Mouse (Mus musculus): ENCODE results near the gene Phox2a. TPM values are rescaled to one million over a fixed set of nuclear protein-coding genes. Genes with fewer than 3 reads are reported as not detected.

Phox2a gene
- polyA plus RNA-seq (2017; shearing (Covaris generic)), result not detected

GRCm38 (mm10) chr7:101817861-101818401 is at the start of gene Phox2a:
Phox2a (plus strand) TSS chr7:101818313.

GRCm38 (mm10) chr7:101837606-101838471 is 19.7 kb downstream of the Phox2a start, which contains the start of gene Inppl1:
Inppl1 (minus strand) TSS chr7:101838229.

GRCm38 (mm10) chr7:101857094-101857493 is 39.0 kb downstream of the Phox2a start, which contains the start of gene Folr2:
Folr2 (minus strand) TSS chr7:101857194.

GRCm38 (mm10) chr7:101863415-101863814 is 45.3 kb downstream of the Phox2a start, which contains the start of gene Anapc15:
Anapc15 (plus strand) TSS chr7:101863715.

GRCm38 (mm10) chr7:101870629-101871028 is 52.5 kb downstream of the Phox2a start, which contains the start of gene Folr1:
Folr1 (minus strand) TSS chr7:101870788.

Other genes with a start within 250 kb of the Phox2a start
- 205 TPM for gene Art2b, start 232.7 kb upstream of the Phox2a start, polyA plus RNA-seq (2017; shearing (Covaris generic))
- gene Clpb, start 154.7 kb upstream of the Phox2a start, polyA plus RNA-seq (2017; shearing (Covaris generic)), result 23.0 TPM
- gene Inppl1, start 19.9 kb downstream of the Phox2a start, polyA plus RNA-seq (2017; shearing (Covaris generic)), result 7.6 TPM
- gene Folr2, start 38.9 kb downstream of the Phox2a start, polyA plus RNA-seq (2017; shearing (Covaris generic)), result 0.45 TPM
- gene Anapc15, start 45.4 kb downstream of the Phox2a start, polyA plus RNA-seq (2017; shearing (Covaris generic)), result 45.9 TPM
- not detected for gene Folr1, start 52.5 kb downstream of the Phox2a start, polyA plus RNA-seq (2017; shearing (Covaris generic))
- gene Lamtor1, start 87.6 kb downstream of the Phox2a start, polyA plus RNA-seq (2017; shearing (Covaris generic)), result 138 TPM
- 0.77 TPM for gene Tomt, start 88.0 kb downstream of the Phox2a start, polyA plus RNA-seq (2017; shearing (Covaris generic))
- 3.8 TPM for gene Lrrc51, start 115.6 kb downstream of the Phox2a start, polyA plus RNA-seq (2017; shearing (Covaris generic))
- 153 TPM for gene Numa1, start 115.8 kb downstream of the Phox2a start, polyA plus RNA-seq (2017; shearing (Covaris generic))
- 6.2 TPM for gene Il18bp, start 200.4 kb downstream of the Phox2a start, polyA plus RNA-seq (2017; shearing (Covaris generic))
- 21.9 TPM for gene Rnf121, start 247.2 kb downstream of the Phox2a start, polyA plus RNA-seq (2017; shearing (Covaris generic))
- gene Xndc1, start 247.2 kb downstream of the Phox2a start, polyA plus RNA-seq (2017; shearing (Covaris generic)), result 29.7 TPM
- 0.99 TPM for gene Xntrpc, start 247.4 kb downstream of the Phox2a start, polyA plus RNA-seq (2017; shearing (Covaris generic))